Mouse (Mus musculus): ENCODE measurements at regions not wholly inside any gene's neighbourhood (a gene's known extent, or its start where the extent isn't known, plus 50 kb on each side); places are given as distances from the start of the nearest gene placed in this dataset.

DNA sequence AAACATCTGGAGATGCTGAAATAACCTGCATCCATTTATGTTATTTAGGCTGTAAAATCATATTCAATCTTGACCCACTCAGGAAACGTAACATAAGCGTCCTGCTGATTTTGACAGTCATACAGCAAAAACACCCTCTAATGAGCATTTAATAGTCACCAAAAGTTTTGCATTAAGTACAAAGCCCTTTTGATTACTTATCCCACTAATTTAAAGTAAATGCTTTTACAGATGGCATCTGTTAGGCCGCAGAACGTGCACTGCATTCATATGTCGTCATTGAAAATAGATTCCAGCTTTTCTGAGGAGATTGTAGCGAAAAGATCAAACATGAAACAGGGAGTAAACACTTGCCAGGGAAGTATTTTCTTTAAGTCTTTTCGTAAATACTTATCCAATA is 1371.7 kb downstream of the Efnb2 start:
- TF ChIP-seq CTCF (conservative IDR thresholded peaks at IDR 0.05; ENCODE audit: low read length) (no peak), POU5F1 (IDR thresholded peaks at IDR 0.05; ENCODE audit: borderline replicate concordance, low read length) (no peak), NANOG (IDR thresholded peaks at IDR 0.05; ENCODE audit: borderline replicate concordance, low read length) (no peak)

Data from E14TG2a.4 (cell line).